Mouse (Mus musculus) midbrain, embryonic 11.5 days (tissue): ENCODE data around the gene Parp16. TPM values are rescaled to one million over a fixed set of nuclear protein-coding genes. Genes with fewer than 3 reads are reported as not detected.

Experiments
- ATAC-seq: fragments of 200-750 bp; cut with Nextera tagmentation; 2 replicates; pipeline ENCODE4 v1.8.0; 2017; ENCODE audit warnings: moderate TSS enrichment, moderate library complexity; ENCODE audit not compliant: low FRiP score
- DNase-seq: peaks from one replicate; pipeline ENCODE4 v3.0.0; 2015; ENCODE audit warnings: low spot score; ENCODE audit errors: missing footprints
- H3K27ac ChIP-seq: fragments of 300-500 bp; sonication (generic); 2 replicates; pipeline ENCODE4 v1.5.1; 2014; ENCODE audit warnings: low read depth, low read length
- H3K27me3 ChIP-seq: fragments of 300-500 bp; sonication (generic); 2 replicates; pipeline ENCODE4 v1.6.1; 2014; ENCODE audit warnings: mild to moderate bottlenecking, low read length, moderate library complexity, mixed read lengths; ENCODE audit not compliant: control insufficient read depth, insufficient read depth
- H3K36me3 ChIP-seq: fragments of 300-500 bp; sonication (generic); 2 replicates; pipeline ENCODE4 v1.6.1; 2014; ENCODE audit warnings: mild to moderate bottlenecking, low read length, moderate library complexity, mixed read lengths; ENCODE audit not compliant: control insufficient read depth, insufficient read depth
- H3K4me1 ChIP-seq: fragments of 300-500 bp; sonication (generic); 2 replicates; pipeline ENCODE4 v1.6.1; 2014; ENCODE audit warnings: low read length; ENCODE audit not compliant: control insufficient read depth, insufficient read depth
- H3K4me2 ChIP-seq: fragments of 300-500 bp; sonication (generic); 2 replicates; pipeline ENCODE4 v1.6.1; 2014; ENCODE audit warnings: mild to moderate bottlenecking, moderate library complexity
- H3K4me3 ChIP-seq: fragments of 300-500 bp; sonication (generic); 2 replicates; pipeline ENCODE4 v1.5.1; 2014; ENCODE audit warnings: low read depth, low read length
- H3K9ac ChIP-seq: fragments of 300-500 bp; sonication (generic); 2 replicates; pipeline ENCODE4 v1.6.1; 2014; ENCODE audit warnings: low read length
- H3K9me3 ChIP-seq: fragments of 300-500 bp; sonication (generic); 2 replicates; pipeline ENCODE4 v1.6.1; 2016; ENCODE audit warnings: low read length; ENCODE audit not compliant: control insufficient read depth
- WGBS: fragments of 180-500 bp; shearing (Covaris S2); extraction: QIAGEN DNeasy Blood & Tissue Kit; methylation state at CpG from one replicate; pipeline ENCODE4 v1.1.7; 2014; 5-methylcytosine and 5-hydroxymethylcytosine counted together
- polyA plus RNA-seq: library from polyadenylated mRNA; unstranded; fragments of >200 nt; fragmentation: Nextera tagmentation; extraction: Ambion mirVana; gene quantifications from 2 replicates; pipeline ENCODE4 v1.2.1, GENCODE M21; 2014

Parp16 gene
- polyA plus RNA-seq, 1 experiment from 2014 or later, result 6.4 TPM

GRCm38 (mm10) chr9:65191755-65192469 lies 3.2 kb upstream of the Parp16 start:
- DNase-seq, result peak; percentile 92
- no peaks in the 10 kb centered on the region for H3K27me3 ChIP-seq
- ATAC-seq, result no peak
- no peaks in the 10 kb centered on the region for H3K36me3 ChIP-seq
- H3K9me3 ChIP-seq, result no peaks in the 10 kb centered on the region
- H3K4me3 ChIP-seq, result no peak overlapping the region
- H3K4me2 ChIP-seq, result peak overlapping the region; percentile 9; the same call in 1 of the 2 replicates
- peaks cover 32% of the 10 kb centered on the region for H3K4me1 ChIP-seq
- H3K27ac ChIP-seq, result peak overlapping the region; percentile 72
- peak overlapping the region; percentile 33 for H3K9ac ChIP-seq
- WGBS, result 23% methylated on average over 8 of the region's 8 CpGs

GRCm38 (mm10) chr9:65193214-65193613 lies 1.9 kb upstream of the Parp16 start:
- no peak overlapping the region for H3K27ac ChIP-seq
- H3K9me3 ChIP-seq, result no peaks in the 10 kb centered on the region
- no peaks in the 10 kb centered on the region for H3K27me3 ChIP-seq
- H3K4me3 ChIP-seq, result no peak overlapping the region
- no peak for DNase-seq
- no peak overlapping the region for H3K9ac ChIP-seq
- no peaks in the 10 kb centered on the region for H3K36me3 ChIP-seq
- ATAC-seq, result no peak
- peaks cover 32% of the 10 kb centered on the region for H3K4me1 ChIP-seq
- WGBS, result 69% methylated on average over 12 of the region's 12 CpGs
- no peak overlapping the region for H3K4me2 ChIP-seq

- WGBS, result 66% methylated on average over 8 of the region's 8 CpGs
- ATAC-seq (no peak), DNase-seq (peak; percentile 92)
- H3K9me3 ChIP-seq, result no peaks in the 10 kb centered on the region
- peaks cover 26% of the 10 kb centered on the region for H3K4me1 ChIP-seq
- H3K36me3 ChIP-seq, result no peaks in the 10 kb centered on the region
- H3K4me3 ChIP-seq, result no peak overlapping the region
- peak overlapping the region; percentile 52 for H3K27ac ChIP-seq
- no peaks in the 10 kb centered on the region for H3K27me3 ChIP-seq
- no peak overlapping the region for H3K4me2 ChIP-seq
- no peak overlapping the region for H3K9ac ChIP-seq
Observed at GRCm38 (mm10) chr9:65195621-65195981, 448 bp downstream of the Parp16 start.

- Histone ChIP-seq H3K4me3 (no peak overlapping the region), H3K9ac (no peak overlapping the region; the same call in 1 of the 2 replicates), H3K36me3 (no peaks in the 10 kb centered on the region), H3K27me3 (no peaks in the 10 kb centered on the region), H3K27ac (peak overlapping the region; percentile 52), H3K4me1 (peaks cover 22% of the 10 kb centered on the region), H3K9me3 (no peaks in the 10 kb centered on the region), H3K4me2 (no peak overlapping the region)
- ATAC-seq (peak; percentile 86), DNase-seq (peak; percentile 97)
- 6% methylated on average over 9 of the region's 9 CpGs for WGBS
Observed at GRCm38 (mm10) chr9:65195982-65196737, 1.0 kb downstream of the Parp16 start.

GRCm38 (mm10) chr9:65196738-65197569 lies 1.8 kb downstream of the Parp16 start:
- H3K9me3 ChIP-seq, result no peaks in the 10 kb centered on the region
- H3K4me2 ChIP-seq, result no peak overlapping the region
- ATAC-seq (peak; percentile 70), DNase-seq (peak; percentile 99)
- H3K27me3 ChIP-seq, result no peaks in the 10 kb centered on the region
- H3K36me3 ChIP-seq, result no peaks in the 10 kb centered on the region
- peaks cover 14% of the 10 kb centered on the region for H3K4me1 ChIP-seq
- no peak overlapping the region for H3K4me3 ChIP-seq
- WGBS, result 24% methylated on average over 26 of the region's 26 CpGs
- no peak overlapping the region; the same call in 1 of the 2 replicates for H3K9ac ChIP-seq
- no peak overlapping the region; the same call in 1 of the 2 replicates for H3K27ac ChIP-seq

GRCm38 (mm10) chr9:65197826-65198225 lies 2.7 kb downstream of the Parp16 start:
- no peak for DNase-seq
- no peak overlapping the region for H3K9ac ChIP-seq
- H3K4me1 ChIP-seq, result peaks cover 9% of the 10 kb centered on the region

GRCm38 (mm10) chr9:65199723-65200122 lies 4.6 kb downstream of the Parp16 start:
- no peak for ATAC-seq
- 71% methylated on average over 7 of the region's 7 CpGs for WGBS
- Histone ChIP-seq H3K9me3 (no peaks in the 10 kb centered on the region), H3K4me3 (no peak overlapping the region), H3K4me1 (peaks cover 9% of the 10 kb centered on the region), H3K4me2 (no peak overlapping the region), H3K27ac (no peak overlapping the region), H3K9ac (peak overlapping the region; percentile 22), H3K36me3 (no peaks in the 10 kb centered on the region), H3K27me3 (no peaks in the 10 kb centered on the region)
- no peak for DNase-seq

More at GRCm38 (mm10) chr9:65197826-65198225, 2.7 kb downstream of the Parp16 start:
- no peak overlapping the region for H3K4me3 ChIP-seq
- ATAC-seq, result no peak
- no peak overlapping the region for H3K4me2 ChIP-seq
- 82% methylated on average over 6 of the region's 6 CpGs for WGBS
- H3K9me3 ChIP-seq, result no peaks in the 10 kb centered on the region
- no peak overlapping the region; the same call in 1 of the 2 replicates for H3K27ac ChIP-seq
- no peaks in the 10 kb centered on the region for H3K27me3 ChIP-seq
- H3K36me3 ChIP-seq, result no peaks in the 10 kb centered on the region

- Histone ChIP-seq H3K27ac (0 out of 2 replicates have a peak overlapping the region, but pooled peaks have one; percentile 20), H3K27me3 (no peaks in the 10 kb centered on the region), H3K4me3 (no peak overlapping the region), H3K36me3 (no peaks in the 10 kb centered on the region), H3K9ac (no peak overlapping the region), H3K4me2 (no peak overlapping the region), H3K9me3 (no peaks in the 10 kb centered on the region), H3K4me1 (peaks cover 3% of the 10 kb centered on the region)
- no peak for DNase-seq
- ATAC-seq, result no peak
- WGBS, result 85% methylated on average over 1 of the region's 1 CpGs
Observed at GRCm38 (mm10) chr9:65200606-65201005, 5.5 kb downstream of the Parp16 start.
